Mouse (Mus musculus): ENCODE results near the gene Mef2c. TPM values are rescaled to one million over a fixed set of nuclear protein-coding genes. Genes with fewer than 3 reads are reported as not detected.

Mef2c gene
- total and polyA plus RNA-seq, 3 experiments, result not detected

- DNase-seq (ENCODE audit: low read depth, low spot score), result no peak
- H3K36me3 ChIP-seq (ENCODE audit: control insufficient read depth in 1 of 2, insufficient read depth in 2 of 2, low read length in 2 of 2), result no peaks in the 10 kb centered on the region
- no peak for TF ChIP-seq TAL1 (IDR thresholded peaks at IDR 0.05; ENCODE audit: low read length)
- TF ChIP-seq UBTF (IDR thresholded peaks at IDR 0.05; ENCODE audit: borderline replicate concordance, insufficient read depth, low read depth, low read length), result no peak
- no peak for TF ChIP-seq MAFK (IDR thresholded peaks at IDR 0.05; ENCODE audit: borderline replicate concordance, low read depth, low read length)
- TF ChIP-seq JUND (IDR thresholded peaks at IDR 0.05; ENCODE audit: low read depth, low read length), result no peak
- TF ChIP-seq USF1 (IDR thresholded peaks at IDR 0.05; ENCODE audit: low read depth, low read length), result no peak
- TF ChIP-seq POLR2A (IDR thresholded peaks at IDR 0.05; ENCODE audit: control insufficient read depth in 1 of 2, insufficient read depth in 1 of 2, low read depth in 1 of 2, low read length in 2 of 2, poor library complexity in 1 of 2), result no peak
- TF ChIP-seq BHLHE40 (IDR thresholded peaks at IDR 0.05; ENCODE audit: borderline replicate concordance, low read depth, low read length), result no peak
- no peak for TF ChIP-seq MYB (IDR thresholded peaks at IDR 0.05; ENCODE audit: low read depth, low read length)
- TF ChIP-seq MAX (IDR thresholded peaks at IDR 0.05; ENCODE audit: low read length), result no peak
- TF ChIP-seq ZMIZ1 (IDR thresholded peaks at IDR 0.05; ENCODE audit: low read depth, low read length), result no peak
- no peak for TF ChIP-seq NELFE (IDR thresholded peaks at IDR 0.05; ENCODE audit: low read depth, low read length)
- TF ChIP-seq E2F4 (IDR thresholded peaks at IDR 0.05; ENCODE audit: borderline replicate concordance, low read depth, low read length), result no peak
- TF ChIP-seq CHD2 (IDR thresholded peaks at IDR 0.05; ENCODE audit: low read length), result no peak
- no peak for TF ChIP-seq CHD1 (IDR thresholded peaks at IDR 0.05; ENCODE audit: low read depth, low read length)
- TF ChIP-seq SIN3A (IDR thresholded peaks at IDR 0.05; ENCODE audit: low read length), result no peak
- no peak for TF ChIP-seq ZNF384 (IDR thresholded peaks at IDR 0.05; ENCODE audit: low read depth, low read length)
- TF ChIP-seq MYC (IDR thresholded peaks at IDR 0.05; ENCODE audit: low read depth, low read length), result no peak
- TF ChIP-seq TBP (IDR thresholded peaks at IDR 0.05; ENCODE audit: low read depth, low read length), result no peak
- no peaks in the 10 kb centered on the region for H3K9me3 ChIP-seq (replicated peaks; ENCODE audit: insufficient read depth, low read length)
- H3K27ac ChIP-seq (ENCODE audit: control insufficient read depth, low read depth, low read length), result no peak overlapping the region
- H3K79me2 ChIP-seq (ENCODE audit: control insufficient read depth, insufficient read depth, low read length, poor library complexity), result no peaks in the 10 kb centered on the region
- no peak overlapping the region for H3K9ac ChIP-seq (ENCODE audit: control insufficient read depth, low read depth, low read length, poor library complexity, severe bottlenecking)
- H3K4me1 ChIP-seq (ENCODE audit: control insufficient read depth in 1 of 2, insufficient read depth in 2 of 2, low read length in 2 of 2), result no peaks in the 10 kb centered on the region
- no peak overlapping the region for H3K4me3 ChIP-seq (ENCODE audit: control insufficient read depth in 1 of 2, insufficient read depth in 1 of 2, low read depth in 2 of 2, low read length in 2 of 2)
- no peaks in the 10 kb centered on the region for H3K27me3 ChIP-seq (ENCODE audit: control insufficient read depth in 1 of 2, insufficient read depth in 2 of 2, low read length in 2 of 2)
These were observed 203.8 kb downstream of the Mef2c start for GRCm38 (mm10) chr13:83707611-83708010.

- H3K9me3 ChIP-seq (replicated peaks; ENCODE audit: insufficient read depth, low read length), result no peaks in the 10 kb centered on the region
- no peaks in the 10 kb centered on the region for H3K79me2 ChIP-seq (ENCODE audit: control insufficient read depth, insufficient read depth, low read length, poor library complexity)
- no peak overlapping the region for H3K4me3 ChIP-seq (ENCODE audit: control insufficient read depth in 1 of 2, insufficient read depth in 1 of 2, low read depth in 2 of 2, low read length in 2 of 2)
- H3K36me3 ChIP-seq (ENCODE audit: control insufficient read depth in 1 of 2, insufficient read depth in 2 of 2, low read length in 2 of 2), result no peaks in the 10 kb centered on the region
- H3K9ac ChIP-seq (ENCODE audit: control insufficient read depth, low read depth, low read length, poor library complexity, severe bottlenecking), result no peak overlapping the region
- H3K4me1 ChIP-seq (ENCODE audit: control insufficient read depth in 1 of 2, insufficient read depth in 2 of 2, low read length in 2 of 2), result no peaks in the 10 kb centered on the region
- no peak overlapping the region for H3K27ac ChIP-seq (ENCODE audit: control insufficient read depth, low read depth, low read length)
- no peak for DNase-seq (ENCODE audit: low read depth, low spot score)
- H3K27me3 ChIP-seq (ENCODE audit: control insufficient read depth in 1 of 2, insufficient read depth in 2 of 2, low read length in 2 of 2), result no peaks in the 10 kb centered on the region
- no peak for TF ChIP-seq TBP (IDR thresholded peaks at IDR 0.05; ENCODE audit: low read depth, low read length)
- TF ChIP-seq GABPA (IDR thresholded peaks at IDR 0.05; ENCODE audit: low read depth, low read length), result no peak
These were observed 209.0 kb downstream of the Mef2c start for GRCm38 (mm10) chr13:83712778-83713380.
